Mouse (Mus musculus): ENCODE measurements around the gene Usf2. TPM values are rescaled to one million over a fixed set of nuclear protein-coding genes. Genes with fewer than 3 reads are reported as not detected.

Gene Usf2
- 10 to 100 TPM; 11.9 to 14.2 TPM for polyA plus RNA-seq (2017; shearing (Covaris generic))

DNA sequence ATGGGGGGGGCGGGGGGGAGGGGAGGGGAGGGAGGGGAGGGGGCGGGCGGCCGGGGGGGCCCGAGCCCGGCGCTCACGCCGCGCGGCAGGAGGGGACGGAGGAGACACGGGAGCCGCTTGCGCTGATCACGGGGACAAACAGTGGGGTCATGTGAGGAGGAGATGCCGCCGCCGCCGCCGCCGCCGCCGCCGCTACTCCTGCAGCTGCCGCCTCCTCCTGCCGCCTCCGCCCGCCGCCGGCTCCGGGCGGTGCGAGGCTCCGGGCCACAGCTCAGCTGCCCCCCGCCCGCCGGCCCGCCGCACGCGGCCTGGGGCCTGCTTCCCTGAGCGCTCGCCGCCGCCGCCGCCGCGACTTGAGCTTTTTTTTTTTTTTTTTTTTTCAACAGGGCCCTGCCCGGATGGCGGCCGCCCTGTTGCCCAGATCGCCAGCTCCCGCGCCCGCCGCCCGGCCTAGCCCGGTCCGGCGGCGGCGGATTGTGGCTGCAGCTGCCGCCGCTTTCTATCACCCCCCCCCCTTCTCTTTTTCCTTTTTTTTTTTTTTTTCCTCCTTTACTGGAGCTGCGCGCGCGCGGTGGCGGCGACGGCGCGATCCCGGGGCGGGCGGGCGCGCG is at the start of gene Usf2:
Gene Usf2, minus strand, starts transcription at position 48 of the 611 bp plus-strand sequence.
- ATAC-seq: peak; percentile 44

DNA sequence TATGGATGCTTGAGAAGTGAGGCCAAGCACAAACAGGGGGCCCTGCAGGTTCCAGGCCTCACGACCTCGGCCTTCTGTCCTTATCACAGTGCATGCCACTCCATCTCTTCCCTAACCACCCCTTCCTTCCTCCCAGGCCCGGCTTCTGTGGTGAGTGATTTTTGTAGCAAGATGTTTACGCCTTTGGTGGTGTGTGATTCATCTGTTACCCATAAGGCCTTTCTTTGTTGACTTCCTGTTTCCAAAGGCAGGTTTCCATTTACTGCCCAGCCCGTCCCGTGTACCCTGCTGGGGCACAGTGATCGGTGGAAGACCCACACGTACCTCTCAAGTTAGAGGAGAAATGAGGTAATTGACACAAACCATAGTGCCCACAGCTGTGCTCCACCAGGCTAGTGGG is 46.0 kb upstream of the Usf2 start:
- ATAC-seq: peak; percentile 86

DNA sequence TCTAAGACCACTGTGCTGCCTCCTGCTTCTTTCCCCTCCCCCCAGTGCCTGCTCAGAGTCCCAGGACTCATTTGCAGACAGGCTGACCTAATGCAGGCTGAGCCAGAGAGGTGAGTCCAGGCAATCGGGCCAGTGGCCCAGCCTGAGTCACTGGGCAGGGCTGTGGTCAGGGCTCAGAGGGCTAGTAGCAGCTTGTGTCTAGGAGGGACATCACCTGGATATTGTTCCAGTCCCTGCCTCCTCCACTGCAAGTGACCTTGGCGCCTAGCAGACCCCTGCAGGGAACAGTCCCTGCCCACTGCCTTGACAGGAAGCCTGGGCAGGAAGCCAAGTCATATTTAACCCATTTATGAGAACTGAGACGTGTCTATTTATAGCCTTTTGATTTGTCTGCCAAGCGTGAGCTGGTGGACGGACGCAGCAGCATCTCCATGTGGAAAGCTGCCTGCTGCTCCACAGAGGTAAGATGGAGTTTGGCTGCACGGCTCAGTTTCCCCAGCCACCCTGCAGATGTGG is 44.0 kb upstream of the Usf2 start:
- peak; percentile 63 for ATAC-seq

DNA sequence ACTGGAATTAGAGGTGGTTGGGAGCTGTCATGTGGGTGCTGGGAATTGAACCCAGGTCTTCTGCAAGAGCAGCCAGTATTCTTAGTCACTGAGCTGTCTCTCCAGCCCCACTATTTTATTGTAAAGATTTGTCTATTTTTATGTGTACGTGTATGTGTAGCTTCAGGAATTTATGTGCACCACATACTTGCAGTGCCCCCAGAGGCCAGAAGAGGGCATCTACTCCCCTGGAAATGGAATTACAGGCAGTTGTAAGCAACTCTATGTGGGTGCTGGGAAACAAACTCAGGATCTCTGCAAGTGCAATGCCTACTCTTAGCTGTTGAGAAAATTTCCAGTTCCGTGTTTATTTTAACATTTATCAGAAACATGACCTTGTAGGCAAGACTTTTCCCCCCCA is 39.9 kb upstream of the Usf2 start:
- no peak for ATAC-seq

DNA sequence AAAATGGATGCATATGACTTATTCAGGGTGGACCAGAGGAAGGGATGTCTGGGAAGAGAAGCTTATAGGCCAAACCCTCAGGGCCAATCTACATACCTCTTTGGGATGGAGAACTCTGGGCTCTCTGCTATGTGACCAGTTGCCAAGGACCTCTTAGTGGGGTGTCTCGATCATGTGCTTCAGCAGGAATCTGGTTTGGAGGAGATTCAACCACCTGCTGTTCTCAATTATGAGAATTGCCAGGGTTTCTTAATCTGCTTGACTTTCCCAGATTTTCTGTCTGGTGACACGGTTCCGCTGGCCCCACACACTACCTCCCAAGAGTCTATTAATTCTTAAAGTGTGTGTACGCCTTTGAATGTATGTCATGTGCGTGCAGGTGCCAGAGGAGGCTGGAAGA is 37.4 kb upstream of the Usf2 start:
- ATAC-seq: no peak

DNA sequence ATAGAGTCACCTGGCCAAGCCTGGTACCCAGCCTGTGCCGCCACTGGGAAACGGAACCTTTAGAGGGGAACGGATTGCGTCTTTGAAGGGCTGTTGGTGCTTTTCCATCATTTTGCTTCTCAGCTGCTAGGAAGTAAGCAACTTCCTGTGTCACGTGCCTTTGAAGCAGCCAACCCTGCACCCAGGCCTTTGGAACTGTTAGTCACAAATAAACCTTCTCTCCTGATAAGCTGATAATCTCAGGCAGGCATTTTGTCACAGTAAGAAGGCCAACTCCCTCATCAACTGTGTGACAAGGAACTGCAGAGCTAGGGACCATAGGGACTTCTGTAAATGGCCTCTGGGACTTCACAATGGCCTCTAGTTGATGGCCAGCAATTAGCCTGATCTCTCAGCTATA is 35.5 kb upstream of the Usf2 start:
- no peak for ATAC-seq

DNA sequence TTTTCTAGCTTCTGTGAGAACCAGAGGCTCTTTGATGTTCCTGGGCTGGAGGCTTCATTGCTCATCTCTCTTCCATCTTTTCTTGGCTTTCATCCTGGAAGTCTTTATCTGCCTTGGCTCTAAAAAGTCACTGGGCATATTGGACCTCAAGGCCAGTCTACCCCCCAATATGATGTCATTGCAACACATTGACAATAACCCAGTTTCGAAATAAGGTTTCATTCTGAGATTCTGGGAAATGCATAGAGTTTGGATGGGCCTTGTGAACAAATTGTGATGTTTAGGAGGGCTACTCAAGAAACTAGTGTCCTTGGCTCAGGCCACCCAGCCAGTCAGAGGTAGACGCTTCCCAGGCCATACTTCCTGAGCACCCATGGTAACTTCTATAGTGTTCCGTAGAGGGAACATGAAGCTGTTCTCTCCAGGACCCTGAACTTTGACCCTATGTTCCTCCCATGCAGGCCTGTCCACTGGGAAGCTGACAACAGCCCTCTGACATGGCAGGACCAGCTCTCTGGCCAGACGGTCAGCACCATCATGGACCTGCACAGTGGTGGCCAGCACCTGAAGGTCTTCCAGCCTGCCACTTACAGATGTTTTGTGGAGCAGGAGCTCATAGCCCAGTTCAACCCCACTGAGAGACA is 32.0 kb upstream of the Usf2 start:
- ATAC-seq: no peak

DNA sequence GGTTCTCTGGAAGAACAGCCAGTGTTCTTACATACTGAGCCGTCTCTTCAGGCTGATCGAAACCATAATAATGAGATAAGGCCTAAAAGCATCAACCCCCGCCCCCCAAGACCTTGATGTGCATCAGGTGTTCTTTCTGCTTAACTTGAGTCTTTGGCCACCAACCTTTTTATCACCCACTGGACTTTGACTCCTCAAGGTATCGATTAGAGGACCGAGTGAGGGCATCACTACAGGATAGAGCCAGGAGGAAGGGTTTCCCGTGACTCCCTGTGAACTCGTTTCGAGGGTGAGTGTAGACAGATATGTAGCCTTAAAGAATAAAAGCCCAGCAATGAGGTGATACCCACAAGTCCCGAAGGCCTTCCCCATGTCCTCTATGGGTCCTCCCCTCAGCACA is 28.8 kb upstream of the Usf2 start:
- no peak for ATAC-seq

DNA sequence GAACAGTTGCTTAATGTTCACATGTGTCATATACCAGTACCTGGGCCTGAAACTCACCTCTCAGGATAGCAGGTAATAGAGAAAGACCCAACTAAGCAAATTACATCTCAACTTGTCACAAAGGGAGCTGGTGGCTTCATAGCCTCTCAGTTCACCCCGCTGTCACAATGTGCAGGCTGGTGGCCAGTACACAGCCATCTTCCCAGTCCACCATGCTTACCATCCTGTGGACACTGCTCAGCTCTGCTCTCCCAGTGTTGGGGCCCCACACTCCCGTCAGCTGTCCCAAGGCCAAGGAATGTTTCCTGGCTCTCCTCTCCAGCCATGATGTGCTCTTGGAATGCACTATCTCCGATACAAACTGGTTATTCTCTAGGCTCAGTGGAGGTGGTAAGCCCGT is 25.1 kb upstream of the Usf2 start:
- no peak for ATAC-seq

DNA sequence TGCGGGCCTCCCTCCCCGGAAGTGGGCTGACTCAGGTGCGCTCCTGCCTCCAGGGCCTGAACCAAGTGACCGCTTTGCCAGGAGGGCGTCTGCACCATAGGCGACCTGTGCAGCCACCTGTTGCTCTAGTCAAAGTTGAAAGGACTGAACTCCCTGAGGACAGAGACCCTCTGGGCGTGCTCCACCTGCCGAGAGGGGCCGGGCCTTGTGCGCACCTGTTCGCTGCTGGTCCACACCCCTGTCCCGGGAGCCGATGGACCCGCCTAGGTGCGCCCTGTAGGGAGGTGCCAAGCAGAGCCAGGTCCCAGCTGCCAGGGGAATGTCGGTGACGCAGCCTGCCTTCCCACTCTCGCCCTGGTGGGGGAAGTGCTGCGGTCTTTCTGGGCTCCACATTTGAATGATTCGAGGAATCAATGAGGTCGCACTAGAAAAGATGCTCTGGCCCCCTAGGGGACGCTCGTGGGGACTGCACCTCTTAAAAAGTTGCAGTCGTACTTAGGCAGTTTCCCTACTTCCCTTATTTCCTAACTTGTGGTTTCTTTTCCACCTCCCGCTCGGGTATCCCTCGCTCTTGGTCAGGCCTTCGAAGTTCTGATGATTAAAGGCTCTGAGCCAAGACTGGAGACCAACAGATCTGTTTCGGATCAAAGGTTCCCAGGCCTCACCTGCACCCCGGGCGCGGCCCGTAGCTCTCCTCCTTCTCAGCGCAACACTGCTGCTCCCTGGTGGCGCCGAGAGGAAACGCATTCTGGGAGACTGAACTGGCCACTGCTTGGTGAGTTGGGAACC is 17.1 kb upstream of the Usf2 start, which contains the start of gene Fam187b:
Gene Fam187b, plus strand, starts transcription at position 290 of the 789 bp plus-strand sequence.
- ATAC-seq: peak; percentile 91

DNA sequence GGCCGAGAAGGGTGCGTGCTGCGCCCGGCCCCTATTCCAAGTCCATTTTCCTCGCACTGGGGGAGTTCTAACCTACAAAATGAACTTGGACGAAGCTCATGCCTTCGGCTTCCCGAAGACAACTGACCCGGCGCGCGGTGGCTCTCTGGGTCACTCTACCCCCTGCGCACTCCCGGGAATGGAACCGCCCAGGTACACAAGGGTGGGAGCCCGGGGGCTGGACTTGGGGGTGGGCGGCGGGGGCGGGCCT is 16.6 kb upstream of the Usf2 start, which contains the start of gene Lsr:
Gene Lsr, minus strand, starts transcription at position 214 of the 250 bp plus-strand sequence.
- ATAC-seq: no peak

DNA sequence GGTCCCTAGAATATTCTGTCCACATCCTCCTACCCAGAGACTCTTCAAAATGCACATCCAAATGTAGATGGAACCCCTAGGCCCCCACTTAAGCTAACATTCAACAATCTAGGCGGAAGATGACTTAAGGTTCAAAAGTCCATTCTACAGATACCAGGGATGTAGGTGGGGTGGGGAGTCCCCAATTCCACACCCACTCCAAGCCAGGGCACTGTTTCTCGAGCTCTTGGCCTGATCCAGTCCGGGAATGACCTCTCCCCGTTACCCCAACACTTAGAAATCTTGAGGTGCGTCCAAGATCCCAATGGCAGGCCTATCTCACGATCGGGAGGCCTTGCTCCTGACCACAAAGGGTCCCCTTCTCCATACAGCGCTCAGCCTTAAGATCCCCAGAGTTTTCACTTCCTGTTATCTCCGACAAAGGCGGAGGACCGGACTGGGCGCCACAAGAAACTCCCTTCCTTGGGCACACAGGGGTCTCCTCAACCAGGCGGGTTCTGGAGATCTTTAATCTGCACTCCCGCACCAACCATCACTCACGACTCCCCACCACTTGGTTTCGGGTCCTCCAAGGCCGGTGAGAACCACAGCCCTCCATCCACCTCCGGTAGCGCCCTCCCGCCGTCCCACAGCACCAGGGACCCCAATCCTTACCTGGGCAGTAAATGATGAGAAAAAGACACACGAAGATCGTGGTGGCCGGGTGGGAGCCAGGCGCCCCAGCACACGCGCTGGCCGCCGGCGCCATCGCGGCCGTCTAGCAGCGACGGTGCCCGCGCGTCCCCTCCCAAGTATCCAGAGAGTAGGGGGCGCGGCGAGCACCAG is 16.0 kb upstream of the Usf2 start:
- no peak for ATAC-seq

DNA sequence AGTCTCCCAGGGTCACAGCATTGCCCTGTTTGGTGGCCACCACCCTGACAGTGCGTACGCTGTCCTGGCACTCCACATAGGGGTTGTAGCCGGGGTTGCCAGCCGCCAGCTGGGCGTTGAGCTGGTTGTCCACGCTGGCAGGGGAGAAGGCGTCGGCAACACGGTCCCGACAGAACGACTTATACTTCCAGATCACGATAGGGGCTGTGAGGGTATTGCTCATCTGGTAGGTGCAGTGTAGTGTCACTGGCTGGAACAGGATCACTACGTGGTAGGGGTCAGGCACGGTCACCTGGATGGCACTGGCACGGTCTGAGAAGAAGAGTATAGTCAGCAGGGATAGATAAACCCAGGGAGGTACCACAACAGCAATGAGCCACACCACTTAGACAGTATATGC is 15.3 kb upstream of the Usf2 start:
- ATAC-seq: no peak

DNA sequence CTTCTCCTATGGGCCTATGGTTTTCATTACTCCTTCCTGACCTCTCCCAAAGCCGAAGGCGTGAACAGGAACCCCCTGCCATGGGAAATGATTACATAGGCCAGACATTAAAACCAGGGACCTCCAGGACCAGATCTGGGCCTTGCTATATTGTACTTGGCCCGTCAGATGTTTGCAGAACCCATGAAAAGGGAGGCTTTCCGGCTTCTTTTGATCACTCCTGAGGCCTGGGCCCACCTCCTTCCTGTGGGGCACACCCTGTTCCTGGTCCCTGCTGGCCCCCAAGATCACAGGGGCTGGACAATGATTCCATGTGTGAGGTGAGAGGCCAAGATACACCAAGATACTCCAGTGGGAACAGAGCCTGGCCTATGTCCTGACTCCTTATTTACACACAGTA is 12.6 kb upstream of the Usf2 start:
- no peak for ATAC-seq

DNA sequence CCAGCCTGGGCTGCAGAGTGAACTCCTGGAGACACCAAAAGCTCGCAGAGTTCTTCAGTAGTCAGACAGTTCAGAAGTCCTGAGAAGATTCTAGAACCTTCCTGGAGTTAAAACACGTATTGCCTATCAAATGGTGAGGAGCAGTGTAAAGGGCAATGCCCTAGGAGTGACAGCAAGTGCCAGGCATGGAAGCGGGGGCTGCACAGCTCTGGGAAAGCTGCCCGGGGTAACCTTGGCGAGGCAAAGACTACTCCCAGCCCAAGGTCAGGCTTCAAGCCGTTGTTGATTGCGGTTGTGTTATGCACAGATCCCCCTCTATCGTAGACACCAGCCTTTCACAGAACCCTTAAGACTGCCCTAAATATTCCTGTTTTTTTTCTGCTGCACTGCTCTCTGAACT is 12.0 kb upstream of the Usf2 start:
- ATAC-seq: no peak

DNA sequence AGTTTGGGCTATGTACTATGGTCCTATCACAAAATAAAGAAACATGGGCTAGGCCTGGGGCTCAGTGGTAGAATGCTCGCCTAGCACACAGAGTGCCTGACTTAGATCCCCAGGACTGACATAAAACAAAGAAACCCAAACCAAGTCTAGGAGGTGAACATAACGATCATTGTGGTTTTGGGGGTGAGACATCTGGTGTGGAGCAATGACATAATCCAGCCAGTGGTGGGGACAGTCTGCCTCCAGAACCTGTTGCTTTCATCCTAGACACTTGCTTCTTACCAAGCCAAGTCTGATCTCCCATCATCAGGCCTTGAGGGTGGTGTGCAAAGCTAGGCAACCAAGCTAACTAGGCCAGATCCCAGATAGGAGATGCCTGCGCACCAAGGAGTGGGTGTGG is 10.1 kb upstream of the Usf2 start:
- ATAC-seq: no peak

DNA sequence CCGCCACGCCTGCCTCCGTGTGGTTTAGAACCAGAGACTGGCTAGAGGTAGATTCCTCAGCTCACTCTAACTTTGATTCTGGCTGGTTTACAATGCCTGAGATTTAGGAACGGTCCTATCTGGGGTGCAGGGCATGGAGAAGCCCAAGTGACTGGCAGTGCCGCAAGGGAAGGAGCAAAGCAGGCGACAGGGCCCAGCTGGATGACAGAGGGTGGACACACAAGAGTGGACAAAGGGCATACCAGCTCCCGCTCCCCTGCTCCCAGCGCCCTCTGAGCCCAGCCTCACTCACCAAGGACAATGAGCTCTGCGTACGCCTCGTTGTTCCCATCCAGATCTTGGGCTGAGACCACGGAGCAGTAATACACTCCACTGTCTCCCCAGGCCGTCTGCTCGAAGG is 9.1 kb upstream of the Usf2 start:
- ATAC-seq: no peak

DNA sequence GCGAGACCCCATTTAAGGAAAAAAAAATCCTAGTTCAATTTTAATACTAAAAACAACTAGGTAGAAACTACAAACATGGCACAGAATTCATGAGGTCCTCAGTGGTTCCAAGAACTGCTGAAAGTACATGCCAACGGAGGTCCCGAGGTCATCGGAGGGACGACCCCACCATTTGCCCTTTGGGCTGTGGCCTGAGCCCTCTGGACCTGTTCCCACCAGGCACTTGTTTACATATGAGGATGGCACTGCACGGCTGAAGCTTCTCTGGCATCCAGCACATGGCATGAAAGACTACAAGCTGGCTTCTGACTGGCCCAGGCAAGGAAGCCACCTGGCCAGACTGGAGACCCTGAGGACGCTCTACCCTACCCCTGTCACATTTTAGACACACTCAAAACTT is 7.8 kb upstream of the Usf2 start:
- no peak for ATAC-seq

DNA sequence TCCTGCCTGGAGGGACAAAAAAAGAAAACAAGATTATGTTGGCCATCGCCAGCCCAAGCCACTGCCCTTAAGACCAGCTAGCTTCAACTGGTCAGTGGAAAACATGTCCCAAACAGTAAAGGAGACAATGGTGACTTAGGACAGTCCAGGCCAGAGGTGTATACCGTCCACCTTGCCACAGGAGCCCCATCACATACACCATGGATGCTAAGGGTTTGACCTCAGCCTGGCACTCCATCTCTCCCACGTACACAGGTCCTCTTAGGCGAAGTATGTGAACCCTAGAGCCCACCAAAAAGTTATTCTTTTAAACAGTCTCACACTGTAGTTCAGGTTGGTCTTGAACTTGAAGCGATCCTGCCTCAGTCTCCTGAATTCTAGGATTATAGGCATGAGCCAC is 6.3 kb upstream of the Usf2 start:
- ATAC-seq: no peak

DNA sequence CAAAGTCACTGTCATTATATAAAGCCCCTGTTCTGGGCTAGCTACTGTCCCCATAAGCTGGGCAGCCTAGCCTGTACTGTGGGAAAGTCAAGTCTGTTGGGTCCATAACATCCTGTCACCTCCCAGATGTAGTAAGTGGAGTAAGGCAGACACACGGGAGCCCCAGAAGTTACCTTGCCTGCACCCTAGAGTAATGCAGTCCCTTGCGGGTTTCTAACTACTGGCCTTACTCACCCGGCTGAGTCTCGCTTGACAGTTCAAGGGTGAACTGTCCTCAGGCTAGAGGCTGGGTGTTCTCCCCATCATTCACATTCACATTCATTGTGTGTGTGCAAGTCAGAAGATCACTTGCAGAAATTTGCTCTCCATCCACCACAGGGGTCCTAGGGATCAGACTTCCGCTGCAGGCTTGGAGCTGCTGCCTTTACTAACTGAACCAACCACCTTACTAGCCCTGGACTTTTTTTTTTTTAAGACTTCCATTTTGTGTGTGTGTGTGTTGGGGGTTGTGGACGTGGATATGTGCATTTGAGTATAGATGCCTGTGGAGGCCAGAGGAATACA is 3.3 kb upstream of the Usf2 start:
- ATAC-seq: no peak

DNA sequence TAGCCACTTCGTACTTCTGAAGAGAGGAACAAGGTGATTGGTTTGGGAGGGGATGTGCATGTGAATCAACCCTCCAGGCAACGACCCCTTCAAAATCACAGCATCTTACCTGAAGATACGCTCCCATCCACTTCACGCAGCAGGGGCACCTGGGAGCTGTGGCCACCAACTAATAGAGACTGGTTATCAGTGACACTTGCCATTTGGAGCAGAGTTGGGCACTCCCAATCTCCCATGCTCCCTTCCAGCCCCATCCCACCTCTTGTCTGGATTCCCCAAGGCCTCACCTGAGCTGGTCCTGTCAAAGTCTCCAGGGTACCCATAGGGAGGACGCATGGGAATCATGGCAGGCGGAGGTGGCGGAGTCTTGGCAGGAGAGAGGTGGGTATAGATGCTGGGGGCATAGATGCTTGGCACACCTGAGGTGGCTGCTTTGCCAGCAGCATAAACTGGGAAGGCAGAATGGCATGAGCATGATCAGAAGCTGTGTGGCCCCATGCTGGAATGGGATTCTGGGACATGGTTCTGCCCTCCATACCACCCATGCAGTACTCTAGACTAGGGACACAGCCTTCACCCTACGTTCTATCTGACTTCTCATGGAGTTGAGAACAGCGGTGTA is 2.4 kb upstream of the Usf2 start:
- no peak for ATAC-seq

Data from activated CD4-positive, CD25-positive, alpha-beta regulatory T cell, adult 4 months (primary cell).